Mouse (Mus musculus): ENCODE data around the gene Mt4.

GRCm38 (mm10) chr8:94174619-94175213, 37.7 kb downstream of the Mt4 start:
- TF ChIP-seq CTCF (IDR thresholded peaks at IDR 0.05; ENCODE audit: borderline replicate concordance, insufficient read depth, low read depth, low read length) = no peak
- TF ChIP-seq POLR2A (IDR thresholded peaks at IDR 0.05; ENCODE audit: borderline replicate concordance, insufficient read depth, low read length) = no peak
